Mouse (Mus musculus): ENCODE results near the gene Tmem184b. TPM values are rescaled to one million over a fixed set of nuclear protein-coding genes. Genes with fewer than 3 reads are reported as not detected.
A peak's percentile ranks its signal among the peaks of the same experiment; 100 is the strongest.

Gene Tmem184b
- polyA plus RNA-seq, 1 experiment from 2014 or later: 58.5 TPM

DNA sequence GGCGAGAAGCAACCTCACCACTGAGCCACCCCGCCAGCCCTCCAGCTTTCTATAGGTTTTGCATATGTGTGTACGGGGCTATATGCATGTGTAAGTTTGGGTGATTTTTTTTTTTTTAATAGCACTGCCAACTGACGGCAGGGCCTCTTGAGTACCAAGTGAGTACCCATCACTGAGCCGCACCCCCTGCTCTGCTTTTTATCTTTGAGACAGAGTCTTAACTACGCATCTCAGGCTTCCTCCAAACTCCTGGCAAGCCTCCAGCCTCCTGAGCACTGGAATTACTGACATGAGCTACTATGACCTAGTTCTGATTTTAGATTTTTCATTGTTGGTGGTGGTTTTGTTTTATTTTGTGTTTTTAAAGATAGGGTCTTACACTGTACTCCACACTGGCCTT lies 24.1 kb upstream of the Tmem184b start:
- no peaks in the 10 kb centered on the region for H3K27me3 ChIP-seq (replicated peaks)
- peaks cover 66% of the 10 kb centered on the region for H3K36me3 ChIP-seq
- no peak overlapping the region for H3K4me2 ChIP-seq
- WGBS: 77% methylated on average over 6 of the region's 6 CpGs
- ATAC-seq (ENCODE audit: insufficient read depth, low FRiP score, low read depth): no peak
- no peak overlapping the region for H3K9ac ChIP-seq
- H3K9me3 ChIP-seq: no peaks in the 10 kb centered on the region
- H3K27ac ChIP-seq: no peak overlapping the region
- H3K4me1 ChIP-seq: no peaks in the 10 kb centered on the region; the same call in 1 of the 2 replicates
- no peak overlapping the region for H3K4me3 ChIP-seq (replicated peaks)

DNA sequence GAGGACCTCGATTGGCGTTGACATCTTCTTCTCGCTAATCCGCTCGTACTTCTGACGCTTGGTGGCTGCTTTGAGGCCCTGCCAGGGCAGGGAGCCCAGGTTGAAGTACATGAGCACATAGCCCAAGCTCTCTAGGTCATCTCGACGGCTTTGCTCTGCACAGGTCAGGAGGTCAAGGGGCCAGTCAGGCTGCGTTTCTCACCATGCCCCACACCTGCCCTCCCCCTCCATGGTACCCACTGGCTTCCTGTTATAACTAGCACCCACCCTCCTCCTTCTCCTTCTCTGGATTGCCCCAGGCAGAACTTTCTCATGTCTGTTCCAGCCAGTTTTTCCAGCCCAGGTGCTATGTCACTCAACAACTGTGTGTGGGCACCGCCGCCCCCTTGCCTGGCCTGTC lies 22.1 kb upstream of the Tmem184b start:
- Histone ChIP-seq H3K27ac (no peak overlapping the region), H3K4me2 (no peak overlapping the region), H3K9me3 (no peaks in the 10 kb centered on the region), H3K9ac (no peak overlapping the region), H3K4me1 (no peaks in the 10 kb centered on the region), H3K4me3 (replicated peaks) (no peak overlapping the region), H3K27me3 (replicated peaks) (no peaks in the 10 kb centered on the region), H3K36me3 (peaks cover 78% of the 10 kb centered on the region)
- ATAC-seq (ENCODE audit: insufficient read depth, low FRiP score, low read depth): no peak
- WGBS: 76% methylated on average over 11 of the region's 11 CpGs

DNA sequence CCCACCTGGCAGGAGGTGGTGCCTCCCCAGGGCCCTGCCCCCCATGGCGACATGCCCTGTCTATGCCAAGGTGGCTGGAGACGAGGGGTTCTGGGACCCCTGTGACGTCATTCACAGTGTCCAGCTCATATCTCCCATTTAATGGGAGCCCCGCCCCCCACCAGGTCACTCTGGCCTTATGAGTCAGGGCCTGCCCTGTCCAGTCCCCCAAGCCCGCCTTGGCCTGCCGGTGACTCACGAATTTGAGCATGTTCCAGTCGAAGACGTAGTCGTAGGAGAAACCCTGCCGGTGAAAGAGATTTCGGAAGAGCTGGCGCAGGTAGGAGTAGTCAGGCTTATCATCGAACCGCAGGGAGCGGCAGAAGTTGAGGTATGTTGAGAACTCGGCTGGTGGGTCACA lies 21.2 kb upstream of the Tmem184b start:
- WGBS: 93% methylated on average over 17 of the region's 17 CpGs
- no peaks in the 10 kb centered on the region for H3K4me1 ChIP-seq
- H3K9ac ChIP-seq: no peak overlapping the region
- no peak overlapping the region for H3K4me2 ChIP-seq
- H3K27ac ChIP-seq: no peak overlapping the region
- H3K27me3 ChIP-seq (replicated peaks): no peaks in the 10 kb centered on the region
- no peaks in the 10 kb centered on the region for H3K9me3 ChIP-seq
- H3K4me3 ChIP-seq (replicated peaks): no peak overlapping the region
- no peak for ATAC-seq (ENCODE audit: insufficient read depth, low FRiP score, low read depth)
- H3K36me3 ChIP-seq: peaks cover 86% of the 10 kb centered on the region

DNA sequence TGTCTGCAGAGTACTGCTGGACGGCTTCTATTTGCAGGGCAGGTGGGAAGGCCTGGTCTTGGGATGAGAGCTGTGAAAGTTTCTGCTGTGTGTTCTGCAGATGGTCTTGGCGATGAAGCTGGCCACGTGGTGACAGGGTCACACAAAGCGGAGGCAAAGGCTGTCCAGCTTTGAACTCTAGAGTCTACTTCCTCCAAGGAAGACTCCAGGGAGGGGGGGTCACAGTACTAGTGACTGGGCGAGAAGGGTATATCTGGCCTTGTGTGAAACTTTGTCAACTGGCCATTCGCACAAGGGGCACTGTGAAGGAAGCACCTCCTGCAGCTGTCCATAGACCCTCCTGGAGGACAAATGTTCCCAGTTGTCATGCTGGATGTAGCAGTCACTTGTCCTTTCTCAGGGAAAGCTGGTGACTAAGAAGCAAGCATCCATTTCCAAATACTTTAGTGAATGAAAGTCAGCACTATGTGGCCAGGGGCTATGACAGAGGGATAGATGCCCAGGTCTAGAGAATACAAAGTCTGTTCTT lies 19.4 kb upstream of the Tmem184b start:
- 77% methylated on average over 6 of the region's 6 CpGs for WGBS
- H3K4me3 ChIP-seq (replicated peaks): no peak overlapping the region
- H3K4me2 ChIP-seq: no peak overlapping the region
- no peak for ATAC-seq (ENCODE audit: insufficient read depth, low FRiP score, low read depth)
- no peaks in the 10 kb centered on the region for H3K27me3 ChIP-seq (replicated peaks)
- no peaks in the 10 kb centered on the region for H3K9me3 ChIP-seq
- no peak overlapping the region for H3K9ac ChIP-seq
- peaks cover 72% of the 10 kb centered on the region for H3K36me3 ChIP-seq
- no peak overlapping the region for H3K27ac ChIP-seq
- H3K4me1 ChIP-seq: no peaks in the 10 kb centered on the region

DNA sequence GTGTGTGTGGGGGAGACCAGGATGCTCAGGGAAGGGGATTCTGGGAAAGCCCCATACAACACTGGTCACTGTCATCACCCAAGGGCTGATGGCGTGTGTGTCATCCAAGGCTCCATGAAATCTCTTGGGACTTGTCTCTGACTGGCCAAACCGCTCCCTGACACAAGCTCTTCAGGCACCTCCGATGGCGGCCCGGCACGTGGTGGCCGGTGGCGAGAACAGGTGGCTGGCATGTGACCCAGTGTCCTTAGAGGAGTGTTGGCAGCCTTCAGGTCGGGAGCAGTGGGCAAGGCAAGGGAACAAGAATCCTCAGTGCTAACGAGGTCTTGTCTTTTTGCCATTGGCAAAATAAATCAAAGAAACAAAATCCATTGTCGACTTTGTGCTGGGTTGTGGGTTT lies 15.3 kb upstream of the Tmem184b start:
- ATAC-seq (ENCODE audit: insufficient read depth, low FRiP score, low read depth): no peak
- H3K27me3 ChIP-seq (replicated peaks): no peaks in the 10 kb centered on the region
- 90% methylated on average over 11 of the region's 11 CpGs for WGBS
- no peak overlapping the region for H3K27ac ChIP-seq
- no peak overlapping the region for H3K4me3 ChIP-seq (replicated peaks)
- no peaks in the 10 kb centered on the region for H3K4me1 ChIP-seq
- H3K9ac ChIP-seq: no peak overlapping the region
- no peaks in the 10 kb centered on the region for H3K9me3 ChIP-seq
- H3K36me3 ChIP-seq: peaks cover 38% of the 10 kb centered on the region
- no peak overlapping the region for H3K4me2 ChIP-seq

DNA sequence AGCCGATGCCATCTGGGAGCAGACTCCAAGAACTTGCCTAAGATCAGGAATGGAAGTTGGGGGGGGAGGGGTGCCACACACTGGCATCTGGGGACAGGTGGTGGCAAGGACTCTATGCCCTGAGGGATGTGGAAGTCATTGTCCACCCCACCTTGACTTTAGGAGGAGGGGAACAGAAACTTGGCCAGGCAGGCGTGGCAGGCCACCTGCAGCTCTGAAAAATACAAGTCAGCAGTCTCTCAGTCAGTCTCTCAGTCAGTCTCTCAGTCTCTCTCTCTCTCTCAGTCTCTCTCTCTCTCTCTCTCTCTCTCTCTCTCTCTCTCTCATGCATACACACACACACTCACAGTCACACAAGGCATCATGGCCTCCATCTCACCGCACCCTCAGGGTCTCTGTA lies 14.9 kb upstream of the Tmem184b start:
- peaks cover 36% of the 10 kb centered on the region for H3K36me3 ChIP-seq

DNA sequence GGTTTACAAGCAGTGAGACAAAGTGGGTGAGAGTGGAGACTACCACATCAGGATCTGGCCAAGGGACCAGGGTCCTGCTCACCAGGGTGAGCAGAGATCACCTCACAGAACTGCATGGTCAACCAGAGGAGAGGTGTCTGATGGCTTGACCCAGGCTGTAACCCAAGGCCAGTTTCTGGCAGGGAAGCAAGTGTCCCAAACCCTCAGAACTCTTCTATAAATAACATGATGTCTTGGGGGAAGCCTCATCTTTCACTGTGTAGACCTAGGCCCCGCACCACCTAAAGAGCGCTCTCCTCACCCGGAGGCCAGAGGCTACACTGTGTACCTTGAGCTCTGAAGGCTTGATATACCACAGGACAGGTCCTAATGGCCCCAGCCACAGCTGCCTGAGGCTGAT lies 14.0 kb upstream of the Tmem184b start:
- Histone ChIP-seq H3K4me1 (no peaks in the 10 kb centered on the region), H3K36me3 (peaks cover 33% of the 10 kb centered on the region), H3K4me3 (replicated peaks) (no peak overlapping the region), H3K9me3 (no peaks in the 10 kb centered on the region), H3K9ac (no peak overlapping the region), H3K27ac (no peak overlapping the region), H3K4me2 (no peak overlapping the region), H3K27me3 (replicated peaks) (no peaks in the 10 kb centered on the region)
- WGBS: 90% methylated on average over 3 of the region's 3 CpGs
- ATAC-seq (ENCODE audit: insufficient read depth, low FRiP score, low read depth): no peak

More for the DNA sequence above, 14.9 kb upstream of the Tmem184b start:
- Histone ChIP-seq H3K9me3 (no peaks in the 10 kb centered on the region), H3K4me3 (replicated peaks) (no peak overlapping the region), H3K4me2 (no peak overlapping the region), H3K4me1 (no peaks in the 10 kb centered on the region), H3K9ac (no peak overlapping the region), H3K27ac (no peak overlapping the region), H3K27me3 (replicated peaks) (no peaks in the 10 kb centered on the region)
- no peak for ATAC-seq (ENCODE audit: insufficient read depth, low FRiP score, low read depth)
- 90% methylated on average over 3 of the region's 3 CpGs for WGBS

- no peak overlapping the region for H3K27ac ChIP-seq
- no peak overlapping the region for H3K4me2 ChIP-seq
- WGBS: 87% methylated on average over 10 of the region's 10 CpGs
- H3K9ac ChIP-seq: no peak overlapping the region
- no peak for ATAC-seq (ENCODE audit: insufficient read depth, low FRiP score, low read depth)
- no peak overlapping the region for H3K4me3 ChIP-seq (replicated peaks)
- H3K9me3 ChIP-seq: no peaks in the 10 kb centered on the region
- no peaks in the 10 kb centered on the region for H3K27me3 ChIP-seq (replicated peaks)
- H3K36me3 ChIP-seq: peaks cover 25% of the 10 kb centered on the region
- H3K4me1 ChIP-seq: no peaks in the 10 kb centered on the region
These were observed 13.2 kb upstream of the Tmem184b start for GRCm38 (mm10) chr15:79416460-79417085.

DNA sequence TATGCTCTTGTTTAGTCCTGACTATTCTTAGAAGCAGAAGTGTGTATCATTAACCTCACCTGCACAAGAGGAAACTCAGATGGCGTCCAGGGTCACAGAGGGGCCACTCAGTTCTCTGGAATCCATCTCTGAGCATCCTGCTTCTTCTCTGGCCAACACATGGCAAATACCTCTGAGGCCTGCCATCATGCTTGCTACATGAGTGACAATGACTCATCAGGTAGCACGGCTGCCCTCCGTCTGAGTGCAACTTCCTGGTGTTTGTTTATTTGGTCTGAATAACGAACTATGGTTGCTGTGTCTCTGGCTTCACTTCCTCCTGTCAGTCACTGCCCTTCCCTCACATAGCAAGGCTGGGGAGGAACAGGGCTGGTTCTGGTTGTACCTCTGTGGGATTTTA lies 11.1 kb upstream of the Tmem184b start:
- H3K9ac ChIP-seq: no peak overlapping the region
- H3K36me3 ChIP-seq: peaks cover 6% of the 10 kb centered on the region
- WGBS: 31% methylated on average over 4 of the region's 4 CpGs
- H3K27ac ChIP-seq: no peak overlapping the region
- no peaks in the 10 kb centered on the region for H3K4me1 ChIP-seq
- no peak overlapping the region for H3K4me2 ChIP-seq
- H3K4me3 ChIP-seq (replicated peaks): no peak overlapping the region
- ATAC-seq (ENCODE audit: insufficient read depth, low FRiP score, low read depth): no peak
- H3K9me3 ChIP-seq: no peaks in the 10 kb centered on the region
- no peaks in the 10 kb centered on the region for H3K27me3 ChIP-seq (replicated peaks)

GRCm38 (mm10) chr15:79413802-79414201 lies 10.4 kb upstream of the Tmem184b start:
- Histone ChIP-seq H3K9ac (no peak overlapping the region), H3K4me2 (no peak overlapping the region), H3K27me3 (replicated peaks) (no peaks in the 10 kb centered on the region), H3K4me3 (replicated peaks) (no peak overlapping the region), H3K4me1 (no peaks in the 10 kb centered on the region), H3K36me3 (peaks cover 6% of the 10 kb centered on the region; the same call in 1 of the 2 replicates), H3K9me3 (no peaks in the 10 kb centered on the region), H3K27ac (no peak overlapping the region)
- WGBS: 71% methylated on average over 8 of the region's 8 CpGs
- ATAC-seq (ENCODE audit: insufficient read depth, low FRiP score, low read depth): no peak

- 93% methylated on average over 3 of the region's 3 CpGs for WGBS
- no peaks in the 10 kb centered on the region for H3K4me1 ChIP-seq
- H3K27me3 ChIP-seq (replicated peaks): no peaks in the 10 kb centered on the region
- H3K4me3 ChIP-seq (replicated peaks): no peak overlapping the region
- H3K9me3 ChIP-seq: no peaks in the 10 kb centered on the region
- H3K27ac ChIP-seq: no peak overlapping the region
- ATAC-seq (ENCODE audit: insufficient read depth, low FRiP score, low read depth): no peak
- no peak overlapping the region for H3K9ac ChIP-seq
- no peak overlapping the region for H3K4me2 ChIP-seq
- peaks cover 6% of the 10 kb centered on the region; the same call in 1 of the 2 replicates for H3K36me3 ChIP-seq
These were observed 9.8 kb upstream of the Tmem184b start for GRCm38 (mm10) chr15:79413201-79413600.

DNA sequence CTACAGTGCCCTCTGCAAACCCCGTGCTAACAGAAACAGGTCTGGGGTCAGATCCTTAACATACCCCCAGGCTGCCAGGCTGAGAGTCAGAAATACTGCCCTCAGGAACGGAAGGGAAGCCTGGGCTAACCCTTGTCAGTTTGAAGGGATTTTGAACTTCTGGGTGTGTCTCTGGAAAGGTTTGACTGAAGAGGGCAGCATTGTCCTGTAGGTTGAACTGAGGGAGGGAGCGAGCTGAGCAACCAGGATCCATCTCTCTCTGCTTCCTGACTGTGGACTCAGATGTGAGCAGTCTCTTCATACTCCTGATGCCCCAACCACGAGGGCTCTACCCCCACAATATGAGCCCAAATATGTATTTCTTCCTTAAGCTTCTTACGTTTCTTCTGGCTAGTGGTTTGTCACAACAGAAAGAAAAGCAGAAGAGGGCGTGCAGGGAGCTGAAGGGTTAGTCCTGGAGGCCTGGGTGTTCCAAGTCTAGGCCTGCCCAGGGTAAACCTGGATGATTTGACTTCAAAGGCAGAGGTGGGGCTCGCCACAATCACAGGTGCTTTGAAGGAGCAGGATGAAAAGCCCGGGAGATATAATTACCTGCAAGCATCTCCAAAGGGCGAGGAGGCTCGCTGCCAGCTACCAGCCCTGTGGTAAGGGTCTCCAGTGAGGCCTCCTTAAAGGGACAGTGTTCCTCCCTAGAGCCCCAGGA lies 8.1 kb upstream of the Tmem184b start:
- H3K27me3 ChIP-seq (replicated peaks): no peaks in the 10 kb centered on the region
- no peak overlapping the region for H3K9ac ChIP-seq

More for the DNA sequence above, 8.1 kb upstream of the Tmem184b start:
- ATAC-seq (ENCODE audit: insufficient read depth, low FRiP score, low read depth): no peak
- H3K4me1 ChIP-seq: no peaks in the 10 kb centered on the region
- 62% methylated on average over 10 of the region's 10 CpGs for WGBS
- H3K36me3 ChIP-seq: no peaks in the 10 kb centered on the region
- H3K4me2 ChIP-seq: no peak overlapping the region
- no peaks in the 10 kb centered on the region for H3K9me3 ChIP-seq
- 0 out of 2 replicates have a peak overlapping the region, but pooled peaks have one; percentile 1 for H3K27ac ChIP-seq
- H3K4me3 ChIP-seq (replicated peaks): no peak overlapping the region

Measured in stomach, embryonic 15.5 days (tissue).